Mouse (Mus musculus): ENCODE measurements around the gene Trub1.

DNA sequence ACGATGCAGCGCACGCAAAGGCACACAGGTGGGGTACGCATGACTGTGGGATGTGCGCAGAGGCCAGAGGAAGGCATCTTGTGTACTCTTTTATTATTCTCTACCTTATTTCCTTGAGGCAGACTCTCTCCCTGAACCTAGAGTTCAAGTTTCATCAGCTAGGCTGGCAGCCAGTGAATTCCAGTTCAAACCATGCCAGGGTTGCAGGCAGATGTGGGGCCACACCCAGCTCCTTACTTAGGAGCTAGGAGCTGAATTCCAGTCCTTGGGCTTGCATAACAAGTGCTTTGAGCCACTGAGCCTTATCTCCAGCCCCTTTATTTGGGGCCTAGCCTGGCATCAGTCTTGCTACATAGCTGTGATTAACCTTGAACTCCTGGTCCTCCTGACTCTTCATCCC lies 13.4 kb upstream of the Trub1 start:
- TF ChIP-seq POLR2A (IDR thresholded peaks at IDR 0.05; ENCODE audit: low read depth, low read length) (no peak), CTCF (IDR thresholded peaks at IDR 0.05; ENCODE audit: extremely low read depth, insufficient read depth, insufficient read length, insufficient replicate concordance) (no peak)
